Mouse (Mus musculus) limb, embryonic 11.5 days (tissue): ENCODE data around the gene Eif3f. TPM values are rescaled to one million over a fixed set of nuclear protein-coding genes. Genes with fewer than 3 reads are reported as not detected.
A peak's percentile ranks its signal among the peaks of the same experiment; 100 is the strongest.

Experiments used
- ATAC-seq: fragments of 200-750 bp; cut with Nextera tagmentation; 2 replicates; pipeline ENCODE4 v1.8.0; 2017; ENCODE audit warnings: low read depth; ENCODE audit not compliant: insufficient number of reproducible peaks, low FRiP score, low TSS enrichment
- DNase-seq: peaks from one replicate; pipeline ENCODE4 v3.0.0-alpha.2; 2015; ENCODE audit warnings: low spot score
- H3K27ac ChIP-seq: fragments of 300-500 bp; sonication (generic); replicated peaks from 2 replicates; pipeline ENCODE4 v1.5.1; 2014; ENCODE audit warnings: low read depth, mild to moderate bottlenecking, low read length
- H3K27me3 ChIP-seq: fragments of 300-500 bp; sonication (generic); 2 replicates; pipeline ENCODE4 v1.6.1; 2014; ENCODE audit warnings: mild to moderate bottlenecking, low read length, mixed read lengths; ENCODE audit not compliant: control insufficient read depth, insufficient read depth
- H3K36me3 ChIP-seq: fragments of 300-500 bp; sonication (generic); 2 replicates; pipeline ENCODE4 v1.6.1; 2014; ENCODE audit warnings: mild to moderate bottlenecking, low read length, moderate library complexity, mixed read lengths; ENCODE audit not compliant: control insufficient read depth, insufficient read depth
- H3K4me1 ChIP-seq: fragments of 300-500 bp; sonication (generic); 2 replicates; pipeline ENCODE4 v1.6.1; 2014; ENCODE audit warnings: low read length, mixed read lengths; ENCODE audit not compliant: control insufficient read depth, insufficient read depth
- H3K4me2 ChIP-seq: fragments of 300-500 bp; sonication (generic); 2 replicates; pipeline ENCODE4 v1.6.1; 2014; ENCODE audit warnings: low read depth, mild to moderate bottlenecking, moderate library complexity; ENCODE audit not compliant: severe bottlenecking
- H3K4me3 ChIP-seq: fragments of 300-500 bp; sonication (generic); 2 replicates; pipeline ENCODE4 v1.5.1; 2014; ENCODE audit warnings: low read depth, low read length
- H3K9ac ChIP-seq: fragments of 300-500 bp; sonication (generic); 2 replicates; pipeline ENCODE4 v1.6.1; 2014; ENCODE audit warnings: mild to moderate bottlenecking, low read length
- H3K9me3 ChIP-seq: fragments of 300-500 bp; sonication (generic); 2 replicates; pipeline ENCODE4 v1.6.1; 2016; ENCODE audit warnings: low read length; ENCODE audit not compliant: control insufficient read depth
- WGBS: fragments of 180-500 bp; shearing (Covaris S2); extraction: QIAGEN DNeasy Blood & Tissue Kit; methylation state at CpG from one replicate; pipeline ENCODE4 v1.1.7; 2014; 5-methylcytosine and 5-hydroxymethylcytosine counted together
- polyA plus RNA-seq: library from polyadenylated mRNA; unstranded; fragments of >200 nt; fragmentation: Nextera tagmentation; extraction: Ambion mirVana; gene quantifications from 2 replicates; pipeline ENCODE4 v1.2.1, GENCODE M21; 2014

Gene Eif3f
- polyA plus RNA-seq, 1 experiment from 2014 or later = 97.2 TPM

- Histone ChIP-seq H3K4me1 (peaks cover 6% of the 10 kb centered on the region), H3K9ac (peak overlapping the region; percentile 98), H3K36me3 (peaks cover 12% of the 10 kb centered on the region), H3K4me3 (peak overlapping the region; percentile 91), H3K4me2 (peak overlapping the region; percentile 80), H3K9me3 (no peaks in the 10 kb centered on the region), H3K27me3 (no peaks in the 10 kb centered on the region), H3K27ac (no peak overlapping the region)
- ATAC-seq (no peak), DNase-seq (no peak)
- 7% methylated on average over 8 of the region's 8 CpGs for WGBS
Observed at GRCm38 (mm10) chr7:108934836-108935235, 619 bp downstream of the Eif3f start.

- peak overlapping the region; percentile 40; the same call in 1 of the 2 replicates for H3K9ac ChIP-seq
- DNase-seq (no peak), ATAC-seq (no peak)
- no peak overlapping the region for H3K27ac ChIP-seq
- peak overlapping the region; percentile 80 for H3K4me2 ChIP-seq
- H3K36me3 ChIP-seq = peaks cover 16% of the 10 kb centered on the region
- H3K4me1 ChIP-seq = peaks cover 6% of the 10 kb centered on the region
- no peaks in the 10 kb centered on the region for H3K9me3 ChIP-seq
- peak overlapping the region; percentile 91 for H3K4me3 ChIP-seq
- 90% methylated on average over 7 of the region's 7 CpGs for WGBS
- H3K27me3 ChIP-seq = no peaks in the 10 kb centered on the region
Observed at GRCm38 (mm10) chr7:108935411-108935810, 1.2 kb downstream of the Eif3f start.

- no peak overlapping the region for H3K4me2 ChIP-seq
- no peaks in the 10 kb centered on the region for H3K27me3 ChIP-seq
- H3K4me3 ChIP-seq = no peak overlapping the region
- 92% methylated on average over 4 of the region's 4 CpGs for WGBS
- H3K36me3 ChIP-seq = peaks cover 23% of the 10 kb centered on the region
- no peak for ATAC-seq
- no peak for DNase-seq
- H3K9me3 ChIP-seq = no peaks in the 10 kb centered on the region
- H3K9ac ChIP-seq = no peak overlapping the region
- peaks cover 6% of the 10 kb centered on the region for H3K4me1 ChIP-seq
- H3K27ac ChIP-seq = no peak overlapping the region
Observed at GRCm38 (mm10) chr7:108936591-108936990, 2.4 kb downstream of the Eif3f start.

GRCm38 (mm10) chr7:108941466-108941865 is 7.2 kb downstream of the Eif3f start:
- 91% methylated on average over 9 of the region's 9 CpGs for WGBS
- H3K9me3 ChIP-seq = no peaks in the 10 kb centered on the region

GRCm38 (mm10) chr7:108944002-108944401 is 9.8 kb downstream of the Eif3f start:
- no peaks in the 10 kb centered on the region for H3K27me3 ChIP-seq
- peak; percentile 68 for DNase-seq

More at GRCm38 (mm10) chr7:108941466-108941865, 7.2 kb downstream of the Eif3f start:
- DNase-seq (no peak), ATAC-seq (no peak)
- no peaks in the 10 kb centered on the region for H3K4me1 ChIP-seq
- no peak overlapping the region for H3K4me3 ChIP-seq
- H3K4me2 ChIP-seq = no peak overlapping the region
- no peak overlapping the region for H3K27ac ChIP-seq
- peaks cover 23% of the 10 kb centered on the region for H3K36me3 ChIP-seq
- H3K27me3 ChIP-seq = no peaks in the 10 kb centered on the region
- H3K9ac ChIP-seq = no peak overlapping the region

GRCm38 (mm10) chr7:108948611-108949010 is 14.4 kb downstream of the Eif3f start:
- Histone ChIP-seq H3K4me1 (no peaks in the 10 kb centered on the region), H3K36me3 (no peaks in the 10 kb centered on the region), H3K9ac (no peak overlapping the region), H3K9me3 (no peaks in the 10 kb centered on the region), H3K27me3 (peaks cover 19% of the 10 kb centered on the region), H3K4me3 (no peak overlapping the region), H3K27ac (no peak overlapping the region), H3K4me2 (no peak overlapping the region)
- DNase-seq (no peak), ATAC-seq (no peak)

More at GRCm38 (mm10) chr7:108944002-108944401, 9.8 kb downstream of the Eif3f start:
- Histone ChIP-seq H3K36me3 (peaks cover 13% of the 10 kb centered on the region), H3K9me3 (no peaks in the 10 kb centered on the region), H3K9ac (no peak overlapping the region), H3K4me1 (no peaks in the 10 kb centered on the region), H3K27ac (no peak overlapping the region), H3K4me3 (no peak overlapping the region), H3K4me2 (no peak overlapping the region)
- no peak for ATAC-seq
- WGBS = 6% methylated on average over 2 of the region's 2 CpGs

- no peaks in the 10 kb centered on the region for H3K9me3 ChIP-seq
- H3K4me1 ChIP-seq = no peaks in the 10 kb centered on the region
- no peak for DNase-seq
- H3K36me3 ChIP-seq = no peaks in the 10 kb centered on the region
- H3K4me3 ChIP-seq = no peak overlapping the region
- no peak overlapping the region for H3K27ac ChIP-seq
- H3K27me3 ChIP-seq = peaks cover 19% of the 10 kb centered on the region
- no peak for ATAC-seq
- H3K9ac ChIP-seq = no peak overlapping the region
- H3K4me2 ChIP-seq = no peak overlapping the region
- WGBS = 35% methylated on average over 2 of the region's 2 CpGs
Observed at GRCm38 (mm10) chr7:108949301-108949700, 15.1 kb downstream of the Eif3f start.

- ATAC-seq = peak; percentile 73
- DNase-seq = peak; percentile 83
- under 1% methylated on average over 43 of the region's 44 CpGs for WGBS
- H3K4me1 ChIP-seq = no peaks in the 10 kb centered on the region
- H3K9ac ChIP-seq = peak within 1 kb of the TSS; percentile 43; the same call in 1 of the 2 replicates
- H3K36me3 ChIP-seq = no peaks in the 10 kb centered on the region
- H3K9me3 ChIP-seq = no peaks in the 10 kb centered on the region
- peaks cover 19% of the 10 kb centered on the region for H3K27me3 ChIP-seq
- peak within 1 kb of the TSS; percentile 47 for H3K4me3 ChIP-seq
- peak within 1 kb of the TSS; percentile 92 for H3K4me2 ChIP-seq
- H3K27ac ChIP-seq = no peak within 1 kb of the TSS
Observed at GRCm38 (mm10) chr7:108950312-108950761, 16.1 kb downstream of the Eif3f start, which contains the start of gene Tub. Tub (plus strand) TSS chr7:108950338.
